Mouse (Mus musculus): ENCODE measurements around the gene Fbxl7. TPM values are rescaled to one million over a fixed set of nuclear protein-coding genes. Genes with fewer than 3 reads are reported as not detected.
A peak's percentile ranks its signal among the peaks of the same experiment; 100 is the strongest.

Gene Fbxl7
- polyA plus RNA-seq (2012; rRNA removed), result 17.5 and 23.1 TPM in 2 replicates
- polyA plus RNA-seq (2014; fragmentation: Nextera tagmentation; extraction: Ambion mirVana), result 19.9 and 25.5 TPM in 2 replicates

- DNase-seq (ENCODE audit: low spot score) (peak; percentile 85), ATAC-seq (ENCODE audit: low FRiP score, low read depth) (peak; percentile 86)
- no peaks in the 10 kb centered on the region for H3K36me3 ChIP-seq (ENCODE audit: control insufficient read depth, insufficient read depth, low read length)
- 0 out of 2 replicates have a peak, but pooled peaks have one; percentile 57 for TF ChIP-seq POLR2A (IDR thresholded peaks at IDR 0.05; ENCODE audit: borderline replicate concordance, extremely low read depth, insufficient read depth, insufficient read length)
- H3K4me2 ChIP-seq (replicated peaks; ENCODE audit: low read depth, low read length, severe bottlenecking), result peak within 1 kb of the TSS; percentile 59
- no peaks in the 10 kb centered on the region for H3K9me3 ChIP-seq (ENCODE audit: control insufficient read depth, low read length)
- no peaks in the 10 kb centered on the region for H3K27me3 ChIP-seq (ENCODE audit: control insufficient read depth, insufficient read depth, low read length)
- H3K4me3 ChIP-seq (replicated peaks; ENCODE audit: low read length), result peak within 1 kb of the TSS; percentile 88
- 0% methylated on average over 22 of the region's 58 CpGs for WGBS
- peaks cover 3% of the 10 kb centered on the region; the same call in 1 of the 2 replicates for H3K4me1 ChIP-seq (ENCODE audit: control insufficient read depth, insufficient read depth, low read length)
- peak within 1 kb of the TSS; percentile 89 for H3K9ac ChIP-seq (ENCODE audit: low read depth, low read length, severe bottlenecking)
- H3K27ac ChIP-seq (replicated peaks; ENCODE audit: low read depth, low read length), result peak within 1 kb of the TSS; percentile 93
These were observed at the start of gene Fbxl7 for GRCm38 (mm10) chr15:26895251-26895711. TSS of gene Fbxl7 (minus strand) at chr15:26895580.

GRCm38 (mm10) chr15:26922026-26922425 lies 26.6 kb upstream of the Fbxl7 start:
- Histone ChIP-seq H3K36me3 (ENCODE audit: control insufficient read depth, insufficient read depth, low read length) (no peaks in the 10 kb centered on the region), H3K9me3 (ENCODE audit: control insufficient read depth, low read length) (no peaks in the 10 kb centered on the region), H3K4me3 (replicated peaks; ENCODE audit: low read length) (no peak overlapping the region), H3K27me3 (ENCODE audit: control insufficient read depth, insufficient read depth, low read length) (no peaks in the 10 kb centered on the region), H3K9ac (ENCODE audit: low read depth, low read length, severe bottlenecking) (no peak overlapping the region), H3K27ac (replicated peaks; ENCODE audit: low read depth, low read length) (no peak overlapping the region), H3K4me2 (replicated peaks; ENCODE audit: low read depth, low read length, severe bottlenecking) (no peak overlapping the region), H3K4me1 (ENCODE audit: control insufficient read depth, insufficient read depth, low read length) (no peaks in the 10 kb centered on the region)
- DNase-seq (ENCODE audit: low spot score), result no peak
- no peak for TF ChIP-seq POLR2A (IDR thresholded peaks at IDR 0.05; ENCODE audit: borderline replicate concordance, extremely low read depth, insufficient read depth, insufficient read length)
- WGBS, result 54% methylated on average over 2 of the region's 2 CpGs
- no peak for ATAC-seq (ENCODE audit: low FRiP score, low read depth)

GRCm38 (mm10) chr15:26913427-26913826 lies 18.0 kb upstream of the Fbxl7 start:
- ATAC-seq (ENCODE audit: low FRiP score, low read depth), result no peak
- no peak for DNase-seq (ENCODE audit: low spot score)
- H3K36me3 ChIP-seq (ENCODE audit: control insufficient read depth, insufficient read depth, low read length), result no peaks in the 10 kb centered on the region
- no peak overlapping the region for H3K27ac ChIP-seq (replicated peaks; ENCODE audit: low read depth, low read length)
- H3K4me1 ChIP-seq (ENCODE audit: control insufficient read depth, insufficient read depth, low read length), result no peaks in the 10 kb centered on the region
- H3K9ac ChIP-seq (ENCODE audit: low read depth, low read length, severe bottlenecking), result no peak overlapping the region
- no peak for TF ChIP-seq POLR2A (IDR thresholded peaks at IDR 0.05; ENCODE audit: borderline replicate concordance, extremely low read depth, insufficient read depth, insufficient read length)
- no peak overlapping the region for H3K4me2 ChIP-seq (replicated peaks; ENCODE audit: low read depth, low read length, severe bottlenecking)
- H3K9me3 ChIP-seq (ENCODE audit: control insufficient read depth, low read length), result no peaks in the 10 kb centered on the region
- no peaks in the 10 kb centered on the region for H3K27me3 ChIP-seq (ENCODE audit: control insufficient read depth, insufficient read depth, low read length)
- no peak overlapping the region for H3K4me3 ChIP-seq (replicated peaks; ENCODE audit: low read length)

- no peaks in the 10 kb centered on the region for H3K9me3 ChIP-seq (ENCODE audit: control insufficient read depth, low read length)
- peak; percentile 64 for DNase-seq (ENCODE audit: low spot score)
- H3K4me2 ChIP-seq (replicated peaks; ENCODE audit: low read depth, low read length, severe bottlenecking), result peak overlapping the region; percentile 59
- peak; percentile 4; the same call in 1 of the 2 replicates for ATAC-seq (ENCODE audit: low FRiP score, low read depth)
- H3K27ac ChIP-seq (replicated peaks; ENCODE audit: low read depth, low read length), result peak overlapping the region; percentile 93
- H3K4me3 ChIP-seq (replicated peaks; ENCODE audit: low read length), result peak overlapping the region; percentile 88
- TF ChIP-seq POLR2A (IDR thresholded peaks at IDR 0.05; ENCODE audit: borderline replicate concordance, extremely low read depth, insufficient read depth, insufficient read length), result no peak
- H3K9ac ChIP-seq (ENCODE audit: low read depth, low read length, severe bottlenecking), result peak overlapping the region; percentile 89
- peaks cover 3% of the 10 kb centered on the region; the same call in 1 of the 2 replicates for H3K4me1 ChIP-seq (ENCODE audit: control insufficient read depth, insufficient read depth, low read length)
- no peaks in the 10 kb centered on the region for H3K36me3 ChIP-seq (ENCODE audit: control insufficient read depth, insufficient read depth, low read length)
- no peaks in the 10 kb centered on the region for H3K27me3 ChIP-seq (ENCODE audit: control insufficient read depth, insufficient read depth, low read length)
- WGBS, result under 1% methylated on average over 14 of the region's 14 CpGs
These were observed 381 bp upstream of the Fbxl7 start for GRCm38 (mm10) chr15:26895761-26896160.

GRCm38 (mm10) chr15:26894801-26895229 lies 565 bp downstream of the Fbxl7 start:
- Histone ChIP-seq H3K36me3 (ENCODE audit: control insufficient read depth, insufficient read depth, low read length) (no peaks in the 10 kb centered on the region), H3K4me3 (replicated peaks; ENCODE audit: low read length) (peak overlapping the region; percentile 88), H3K27me3 (ENCODE audit: control insufficient read depth, insufficient read depth, low read length) (no peaks in the 10 kb centered on the region), H3K9ac (ENCODE audit: low read depth, low read length, severe bottlenecking) (peak overlapping the region; percentile 89), H3K9me3 (ENCODE audit: control insufficient read depth, low read length) (no peaks in the 10 kb centered on the region), H3K4me1 (ENCODE audit: control insufficient read depth, insufficient read depth, low read length) (peaks cover 3% of the 10 kb centered on the region; the same call in 1 of the 2 replicates), H3K27ac (replicated peaks; ENCODE audit: low read depth, low read length) (peak overlapping the region; percentile 93), H3K4me2 (replicated peaks; ENCODE audit: low read depth, low read length, severe bottlenecking) (peak overlapping the region; percentile 59)
- DNase-seq (ENCODE audit: low spot score) (peak; percentile 24), ATAC-seq (ENCODE audit: low FRiP score, low read depth) (peak; percentile 39)
- no peak for TF ChIP-seq POLR2A (IDR thresholded peaks at IDR 0.05; ENCODE audit: borderline replicate concordance, extremely low read depth, insufficient read depth, insufficient read length)
- under 1% methylated on average over 15 of the region's 28 CpGs for WGBS
